Mouse (Mus musculus): ENCODE measurements around the gene Clec18a.

DNA sequence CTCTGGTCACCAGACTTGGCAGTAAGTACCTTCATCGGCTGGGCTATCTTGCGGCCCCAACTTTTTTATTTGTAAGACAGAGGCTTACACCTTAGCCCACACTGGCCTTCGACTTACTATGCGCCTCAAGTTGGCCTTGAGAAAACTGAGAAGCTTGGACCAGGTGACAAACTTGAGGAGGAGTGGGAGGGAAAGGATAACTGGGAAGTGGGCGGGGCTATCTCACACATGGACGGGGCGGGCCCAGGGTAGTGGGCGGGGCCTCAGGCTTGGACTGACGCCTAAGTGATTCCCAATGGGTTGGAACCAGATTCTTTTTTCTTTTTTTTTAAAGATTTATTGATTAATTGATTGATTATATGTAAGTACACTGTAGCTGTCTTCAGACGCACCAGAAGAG lies 24.8 kb downstream of the Clec18a start:
- TF ChIP-seq POLR2A (IDR thresholded peaks at IDR 0.05; ENCODE audit: borderline replicate concordance, low read depth, low read length), result no peak
- no peak for TF ChIP-seq CTCF (IDR thresholded peaks at IDR 0.05; ENCODE audit: low read depth, low read length)

Measured in bone marrow macrophage, adult 2 months (primary cell).